In genomic region chr11:18747871-18748461, GRCm38 (mm10) we compare ENCODE assay signal across 9 mouse cellular contexts.
DNase-seq lines count a peak whose midpoint lies in the region; ATAC-seq lines count a peak whose summit lies in the region.
"Had no signal": no experiment of that assay in that cellular context is flagged by ENCODE, and none has a peak within 500 bp of the region (broad histone marks: within the 10 kb centered on the region; RNA-seq: fewer than 3 reads in every experiment).

No protein-coding gene starts in this region.

- peak overlapping the region; percentile 16; the same call in 1 of the 2 replicates for H3K4me3 ChIP-seq in kidney, embryonic 14.5 days (ENCODE audit: low read length)
- H3K4me3 ChIP-seq in forebrain, embryonic 12.5 days (replicated peaks): no peak overlapping the region
- H3K4me3 ChIP-seq in midbrain, embryonic 10.5 days: no peak overlapping the region
- no peak overlapping the region; the same call in 1 of the 2 replicates for H3K4me3 ChIP-seq in stomach, embryonic 16.5 days (replicated peaks; ENCODE audit: low read length)

- DNase-seq in kidney, postnatal 36 days: no peak
- DNase-seq in midbrain, embryonic 10.5 days (ENCODE audit: low spot score): peak; percentile 44
- DNase-seq in urinary bladder, adult 2 months (ENCODE audit: low spot score): no peak
- no peak for DNase-seq in ovary, postnatal 14 days (ENCODE audit: low spot score)
- no peak for DNase-seq in heart, postnatal 25 days (ENCODE audit: low spot score)
- DNase-seq: adrenal gland, adult 2 months had no signal

- 3% methylated on average over 7 of the region's 7 CpGs for WGBS in kidney, embryonic 14.5 days
- WGBS in forebrain, embryonic 12.5 days: 9% methylated on average over 7 of the region's 7 CpGs
- WGBS in midbrain, embryonic 10.5 days: 8% methylated on average over 7 of the region's 7 CpGs
- 18% methylated on average over 7 of the region's 7 CpGs for WGBS in stomach, embryonic 16.5 days

- peaks cover 37% of the 10 kb centered on the region for H3K4me1 ChIP-seq in kidney, embryonic 14.5 days (ENCODE audit: control insufficient read depth, insufficient read depth, low read length)
- peaks cover 61% of the 10 kb centered on the region for H3K4me1 ChIP-seq in forebrain, embryonic 12.5 days
- H3K4me1 ChIP-seq in midbrain, embryonic 10.5 days: peaks cover 70% of the 10 kb centered on the region
- peaks cover 41% of the 10 kb centered on the region for H3K4me1 ChIP-seq in stomach, embryonic 16.5 days (ENCODE audit: control insufficient read depth, insufficient read depth, low read length)

- intact Hi-C loops in heart, postnatal 25 days (cut with DNase I): no loop called here

- peak overlapping the region; percentile 38 for H3K4me2 ChIP-seq in kidney, embryonic 14.5 days (replicated peaks; ENCODE audit: low read depth, low read length)
- H3K4me2 ChIP-seq in forebrain, embryonic 12.5 days: no peak overlapping the region
- peak overlapping the region; percentile 31 for H3K4me2 ChIP-seq in stomach, embryonic 16.5 days (ENCODE audit: low read depth, low read length)

- H3K36me3 ChIP-seq in kidney, embryonic 14.5 days (ENCODE audit: control insufficient read depth, insufficient read depth, low read length): no peaks in the 10 kb centered on the region
- no peaks in the 10 kb centered on the region for H3K36me3 ChIP-seq in forebrain, embryonic 12.5 days (replicated peaks)
- no peaks in the 10 kb centered on the region for H3K36me3 ChIP-seq in midbrain, embryonic 10.5 days
- no peaks in the 10 kb centered on the region for H3K36me3 ChIP-seq in stomach, embryonic 16.5 days (ENCODE audit: control insufficient read depth, insufficient read depth, low read length)

- peak overlapping the region; percentile 35; the same call in 1 of the 2 replicates for H3K9ac ChIP-seq in kidney, embryonic 14.5 days (ENCODE audit: low read depth, low read length)
- no peak overlapping the region for H3K9ac ChIP-seq in forebrain, embryonic 12.5 days
- peak overlapping the region; percentile 52 for H3K9ac ChIP-seq in stomach, embryonic 16.5 days (ENCODE audit: low read length)

- ATAC-seq in kidney, embryonic 14.5 days (ENCODE audit: low FRiP score, low TSS enrichment): peak; percentile 67
- ATAC-seq in forebrain, embryonic 12.5 days (ENCODE audit: low FRiP score): 0 out of 2 replicates have a peak, but pooled peaks have one; percentile 21
- ATAC-seq in stomach, embryonic 16.5 days (ENCODE audit: insufficient read depth, low FRiP score): no peak

- no peaks in the 10 kb centered on the region for H3K27me3 ChIP-seq in kidney, embryonic 14.5 days (ENCODE audit: control insufficient read depth, insufficient read depth, low read length)
- H3K27me3 ChIP-seq in forebrain, embryonic 12.5 days: peaks cover 9% of the 10 kb centered on the region; the same call in 1 of the 2 replicates
- H3K27me3 ChIP-seq in midbrain, embryonic 10.5 days (ENCODE audit: low read depth, poor library complexity, severe bottlenecking): peaks cover 16% of the 10 kb centered on the region; the same call in 1 of the 2 replicates
- no peaks in the 10 kb centered on the region for H3K27me3 ChIP-seq in stomach, embryonic 16.5 days (ENCODE audit: control insufficient read depth, insufficient read depth, low read length)

- no peaks in the 10 kb centered on the region for H3K9me3 ChIP-seq in kidney, embryonic 14.5 days (ENCODE audit: control insufficient read depth, low read length)
- no peaks in the 10 kb centered on the region for H3K9me3 ChIP-seq in forebrain, embryonic 12.5 days
- no peaks in the 10 kb centered on the region for H3K9me3 ChIP-seq in midbrain, embryonic 10.5 days (replicated peaks)
- H3K9me3 ChIP-seq in stomach, embryonic 16.5 days (replicated peaks; ENCODE audit: control insufficient read depth, low read length): no peaks in the 10 kb centered on the region

- peak overlapping the region; percentile 90 for H3K27ac ChIP-seq in kidney, embryonic 14.5 days (ENCODE audit: low read depth, low read length)
- peak overlapping the region; percentile 74 for H3K27ac ChIP-seq in forebrain, embryonic 12.5 days
- H3K27ac ChIP-seq in midbrain, embryonic 10.5 days (replicated peaks): peak overlapping the region; percentile 46
- H3K27ac ChIP-seq in stomach, embryonic 16.5 days (ENCODE audit: low read length): peak overlapping the region; percentile 90
